Mouse (Mus musculus) kidney, postnatal 0 days (tissue): ENCODE measurements at regions not wholly inside any gene's neighbourhood (a gene's known extent, or its start where the extent isn't known, plus 50 kb on each side); places are given as distances from the start of the nearest gene placed in this dataset.
A peak's percentile ranks its signal among the peaks of the same experiment; 100 is the strongest.

Source experiments
- ATAC-seq: fragments of 200-750 bp; cut with Nextera tagmentation; replicated peaks from 2 replicates; pipeline ENCODE4 v1.8.0; 2017; ENCODE audit warnings: low read depth, moderate number of reproducible peaks, moderate TSS enrichment, moderate library complexity; ENCODE audit not compliant: low FRiP score
- DNase-seq: peaks from one replicate; pipeline ENCODE4 v3.0.0-alpha.2; 2016; ENCODE audit warnings: low spot score
- H3K27ac ChIP-seq: fragments of 300-500 bp; sonication (generic); 2 replicates; pipeline ENCODE4 v1.5.1; 2014; ENCODE audit warnings: mild to moderate bottlenecking
- H3K27me3 ChIP-seq: fragments of 300-500 bp; sonication (generic); 2 replicates; pipeline ENCODE4 v1.6.1; 2014; ENCODE audit warnings: low read length, mixed read lengths; ENCODE audit not compliant: insufficient read depth
- H3K36me3 ChIP-seq: fragments of 300-500 bp; sonication (generic); 2 replicates; pipeline ENCODE4 v1.6.1; 2014; ENCODE audit warnings: low read length, mixed read lengths; ENCODE audit not compliant: insufficient read depth
- H3K4me1 ChIP-seq: fragments of 300-500 bp; sonication (generic); replicated peaks from 2 replicates; pipeline ENCODE4 v1.6.1; 2014; ENCODE audit warnings: antibody characterized with exemption, low read length, mixed read lengths; ENCODE audit not compliant: insufficient read depth
- H3K4me2 ChIP-seq: fragments of 300-500 bp; sonication (generic); 2 replicates; pipeline ENCODE4 v1.6.1; 2014; ENCODE audit warnings: mild to moderate bottlenecking, low read length, moderate library complexity, mixed read lengths
- H3K4me3 ChIP-seq: fragments of 300-500 bp; sonication (generic); replicated peaks from 2 replicates; pipeline ENCODE4 v1.5.1; 2014; ENCODE audit warnings: low read depth, low read length
- H3K9ac ChIP-seq: fragments of 300-500 bp; sonication (generic); 2 replicates; pipeline ENCODE4 v1.6.1; 2014; ENCODE audit warnings: low read depth, low read length
- H3K9me3 ChIP-seq: fragments of 300-500 bp; sonication (generic); replicated peaks from 2 replicates; pipeline ENCODE4 v1.6.1; 2016; ENCODE audit warnings: low read length, inconsistent platforms, mixed read lengths
- CTCF ChIP-seq: IDR thresholded peaks from 2 replicates; pipeline ENCODE4 v1.5.1; 2016; ENCODE audit warnings: antibody characterized with exemption, low read depth, mild to moderate bottlenecking, moderate library complexity
- WGBS: fragments of 180-500 bp; shearing (Covaris S2); extraction: QIAGEN DNeasy Blood & Tissue Kit; methylation state at CpG from one replicate; pipeline ENCODE4 v1.1.7; 2014; 5-methylcytosine and 5-hydroxymethylcytosine counted together

DNA sequence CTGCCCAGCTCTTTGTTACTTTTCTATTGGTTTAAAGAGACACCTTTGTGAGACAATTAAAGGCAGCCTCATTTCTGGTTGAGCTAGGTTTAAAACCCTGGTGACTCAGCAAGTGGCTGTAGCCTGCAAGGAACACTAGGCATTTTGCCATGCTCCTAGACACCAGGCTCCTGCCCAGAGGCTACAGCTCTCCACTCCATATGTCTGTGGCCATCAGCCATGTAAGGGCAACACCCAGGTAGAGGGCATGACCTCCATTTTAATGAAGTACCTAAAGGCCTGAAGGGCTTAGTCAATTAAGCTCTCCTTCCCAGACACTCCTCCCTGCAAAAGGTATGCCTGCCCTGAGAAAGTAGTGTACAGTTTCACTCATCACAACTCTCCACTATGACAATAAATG, 130.9 kb downstream of the Bod1 start:
- ATAC-seq, result no peak
- TF ChIP-seq CTCF, result no peak
- Histone ChIP-seq H3K27me3 (no peaks in the 10 kb centered on the region), H3K4me1 (no peaks in the 10 kb centered on the region), H3K27ac (no peak overlapping the region), H3K36me3 (no peaks in the 10 kb centered on the region), H3K4me3 (no peak overlapping the region), H3K9ac (no peak overlapping the region), H3K9me3 (no peaks in the 10 kb centered on the region), H3K4me2 (no peak overlapping the region)
- DNase-seq, result no peak

- ATAC-seq, result no peak
- no peak for TF ChIP-seq CTCF
- no peak overlapping the region for H3K4me3 ChIP-seq
- H3K27me3 ChIP-seq, result no peaks in the 10 kb centered on the region
- no peak overlapping the region for H3K27ac ChIP-seq
- 94% methylated on average over 2 of the region's 2 CpGs for WGBS
- H3K36me3 ChIP-seq, result no peaks in the 10 kb centered on the region
- no peak overlapping the region for H3K9ac ChIP-seq
- H3K9me3 ChIP-seq, result no peaks in the 10 kb centered on the region
- no peak overlapping the region for H3K4me2 ChIP-seq
- DNase-seq, result no peak
- H3K4me1 ChIP-seq, result no peaks in the 10 kb centered on the region
These were observed 140.3 kb downstream of the Bod1 start for GRCm38 (mm10) chr11:31531416-31531815.

- no peak overlapping the region for H3K9ac ChIP-seq
- DNase-seq (no peak), ATAC-seq (no peak)
- H3K4me2 ChIP-seq, result no peak overlapping the region
- TF ChIP-seq CTCF, result no peak
- no peaks in the 10 kb centered on the region for H3K36me3 ChIP-seq
- H3K4me3 ChIP-seq, result no peak overlapping the region
- 58% methylated on average over 3 of the region's 3 CpGs for WGBS
- no peak overlapping the region for H3K27ac ChIP-seq
- no peaks in the 10 kb centered on the region for H3K27me3 ChIP-seq
- H3K4me1 ChIP-seq, result no peaks in the 10 kb centered on the region
- H3K9me3 ChIP-seq, result no peaks in the 10 kb centered on the region
These were observed 140.8 kb downstream of the Bod1 start for GRCm38 (mm10) chr11:31530851-31531250.

GRCm38 (mm10) chr11:31529686-31530085, 142.0 kb downstream of the Bod1 start:
- no peak for ATAC-seq

DNA sequence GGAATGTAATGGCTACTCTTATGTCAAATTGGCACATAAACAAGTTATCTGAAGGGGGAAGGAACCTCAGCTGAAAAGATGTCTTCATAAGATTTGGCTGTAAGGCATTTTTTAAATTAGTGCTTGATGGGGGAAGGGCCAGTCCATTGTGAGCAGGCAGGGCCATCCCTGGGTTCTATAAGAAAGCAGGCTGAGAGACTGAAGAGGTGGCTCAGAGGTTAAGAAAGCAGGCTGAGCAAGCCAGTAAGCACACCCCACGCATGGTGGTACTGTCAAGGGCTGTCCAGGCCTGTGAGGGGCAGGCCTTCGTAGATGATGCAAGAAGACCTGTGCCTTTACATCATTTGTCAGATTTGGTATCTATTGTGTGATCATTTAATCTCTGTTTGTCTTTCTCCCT, 147.0 kb downstream of the Bod1 start:
- Histone ChIP-seq H3K4me3 (no peak overlapping the region), H3K27me3 (no peaks in the 10 kb centered on the region), H3K9me3 (no peaks in the 10 kb centered on the region), H3K27ac (no peak overlapping the region), H3K36me3 (no peaks in the 10 kb centered on the region), H3K4me2 (no peak overlapping the region), H3K9ac (no peak overlapping the region), H3K4me1 (no peaks in the 10 kb centered on the region)
- TF ChIP-seq CTCF, result no peak
- DNase-seq, result no peak
- 71% methylated on average over 2 of the region's 2 CpGs for WGBS
- no peak for ATAC-seq

More at GRCm38 (mm10) chr11:31529686-31530085, 142.0 kb downstream of the Bod1 start:
- no peaks in the 10 kb centered on the region for H3K9me3 ChIP-seq
- H3K36me3 ChIP-seq, result no peaks in the 10 kb centered on the region
- H3K27me3 ChIP-seq, result no peaks in the 10 kb centered on the region
- H3K27ac ChIP-seq, result no peak overlapping the region
- no peak for TF ChIP-seq CTCF
- 89% methylated on average over 2 of the region's 2 CpGs for WGBS
- H3K9ac ChIP-seq, result no peak overlapping the region
- H3K4me2 ChIP-seq, result no peak overlapping the region
- H3K4me1 ChIP-seq, result no peaks in the 10 kb centered on the region
- no peak for DNase-seq
- H3K4me3 ChIP-seq, result no peak overlapping the region

GRCm38 (mm10) chr11:31524065-31524618, 147.5 kb downstream of the Bod1 start:
- no peak overlapping the region for H3K4me3 ChIP-seq
- ATAC-seq (peak; percentile 59; the same call in 1 of the 2 replicates), DNase-seq (peak; percentile 24)
- WGBS, result 79% methylated on average over 2 of the region's 2 CpGs
- no peak overlapping the region for H3K9ac ChIP-seq
- no peak overlapping the region for H3K4me2 ChIP-seq
- no peaks in the 10 kb centered on the region for H3K9me3 ChIP-seq
- no peaks in the 10 kb centered on the region for H3K36me3 ChIP-seq
- H3K27me3 ChIP-seq, result no peaks in the 10 kb centered on the region
- H3K4me1 ChIP-seq, result no peaks in the 10 kb centered on the region
- no peak for TF ChIP-seq CTCF
- H3K27ac ChIP-seq, result no peak overlapping the region

DNA sequence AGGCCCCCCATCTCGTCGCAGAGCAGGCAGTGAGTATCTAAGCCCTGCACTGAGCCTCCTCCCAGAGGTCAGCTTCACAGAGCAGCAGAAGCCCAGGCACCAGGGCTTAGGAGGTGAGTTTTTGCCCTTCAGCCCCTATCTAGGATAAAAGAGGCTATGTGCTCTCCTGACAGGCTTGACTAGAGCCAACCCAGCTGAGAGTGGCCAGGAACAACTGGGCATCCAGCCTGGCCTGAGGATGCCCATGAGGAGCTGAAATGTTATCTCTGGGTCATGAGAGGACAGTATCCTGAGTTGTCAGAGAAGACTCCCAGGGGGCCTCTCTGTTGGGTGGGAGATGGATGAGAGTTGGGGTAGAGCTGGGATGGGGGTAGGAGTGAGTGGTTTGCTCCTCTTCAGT, 149.6 kb downstream of the Bod1 start:
- Histone ChIP-seq H3K4me3 (no peak overlapping the region), H3K36me3 (no peaks in the 10 kb centered on the region), H3K9ac (no peak overlapping the region), H3K27me3 (no peaks in the 10 kb centered on the region), H3K4me2 (no peak overlapping the region), H3K4me1 (no peaks in the 10 kb centered on the region), H3K27ac (no peak overlapping the region), H3K9me3 (no peaks in the 10 kb centered on the region)
- 80% methylated on average over 2 of the region's 2 CpGs for WGBS
- DNase-seq, result no peak
- TF ChIP-seq CTCF, result no peak
- no peak for ATAC-seq
